Mouse (Mus musculus): ENCODE results near the gene Relch. TPM values are rescaled to one million over a fixed set of nuclear protein-coding genes. Genes with fewer than 3 reads are reported as not detected.
"Not testable (repeated sequence)": the region's sequence is repeated elsewhere in the genome, so short reads cannot be mapped to it uniquely, and the experiment has no call there.

Relch gene
- polyA plus RNA-seq, 1 experiment from 2014 or later, result 22.2 TPM

DNA sequence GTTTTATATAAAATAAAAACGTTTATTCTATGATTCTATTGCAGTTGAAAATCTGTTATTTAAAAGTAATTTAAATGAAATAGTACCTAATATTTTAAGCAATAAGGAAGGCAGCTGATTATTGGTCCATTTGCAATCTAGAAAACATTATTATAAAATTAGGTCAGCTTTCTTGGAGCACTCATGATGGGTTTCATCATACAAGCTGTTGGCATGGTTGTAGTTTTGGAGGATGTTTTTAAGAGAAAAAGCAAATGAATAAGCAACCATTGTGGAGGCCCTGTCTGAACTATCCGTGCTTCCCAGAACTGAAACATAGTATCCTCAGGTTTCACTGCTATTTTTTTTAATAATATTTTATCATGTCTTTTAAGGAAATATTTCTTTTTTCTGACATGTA lies 31.9 kb downstream of the Relch start:
- no peaks in the 10 kb centered on the region for H3K4me1 ChIP-seq
- no peak for DNase-seq (ENCODE audit: low spot score)
- no peak overlapping the region for H3K27ac ChIP-seq (replicated peaks)
- WGBS, result 88% methylated on average over 2 of the region's 2 CpGs
- no peaks in the 10 kb centered on the region for H3K27me3 ChIP-seq (replicated peaks; ENCODE audit: low read depth, poor library complexity, severe bottlenecking)
- 0 out of 2 replicates have a peak, but pooled peaks cover 4% of the 10 kb centered on the region for H3K36me3 ChIP-seq (replicated peaks)
- no peaks in the 10 kb centered on the region for H3K9me3 ChIP-seq
- no peak overlapping the region for H3K4me3 ChIP-seq

DNA sequence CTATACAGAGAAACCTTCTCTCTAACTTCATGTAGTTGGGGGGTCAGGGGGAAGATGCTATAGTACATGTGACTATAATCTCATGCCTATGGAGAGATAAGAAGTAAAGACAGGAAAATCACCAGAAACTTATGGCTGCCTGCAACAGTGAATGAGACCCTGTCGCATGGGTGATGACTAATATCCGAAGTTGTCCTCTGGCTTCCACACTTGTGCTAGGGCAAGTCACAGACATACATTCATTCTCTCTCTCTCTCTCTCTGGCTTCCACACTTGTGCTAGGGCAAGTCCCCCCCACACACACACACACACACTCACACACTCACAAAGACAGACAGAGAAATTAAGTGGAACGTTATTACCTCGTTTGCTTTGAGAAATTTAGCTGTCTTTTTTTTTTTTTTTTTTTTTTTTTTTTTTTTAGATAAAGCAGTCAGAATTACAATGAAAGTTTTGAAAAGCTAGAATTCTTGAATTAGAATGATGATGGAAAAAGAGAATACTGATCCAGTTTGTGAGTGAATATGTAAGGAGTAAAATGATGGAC lies 37.4 kb downstream of the Relch start:
- Histone ChIP-seq H3K4me1 (no peaks in the 10 kb centered on the region), H3K27me3 (replicated peaks; ENCODE audit: low read depth, poor library complexity, severe bottlenecking) (no peaks in the 10 kb centered on the region), H3K27ac (replicated peaks) (no peak overlapping the region), H3K4me3 (no peak overlapping the region), H3K9me3 (no peaks in the 10 kb centered on the region), H3K36me3 (replicated peaks) (peaks cover 8% of the 10 kb centered on the region)
- no peak for DNase-seq (ENCODE audit: low spot score)
- 92% methylated on average over 4 of the region's 4 CpGs for WGBS

DNA sequence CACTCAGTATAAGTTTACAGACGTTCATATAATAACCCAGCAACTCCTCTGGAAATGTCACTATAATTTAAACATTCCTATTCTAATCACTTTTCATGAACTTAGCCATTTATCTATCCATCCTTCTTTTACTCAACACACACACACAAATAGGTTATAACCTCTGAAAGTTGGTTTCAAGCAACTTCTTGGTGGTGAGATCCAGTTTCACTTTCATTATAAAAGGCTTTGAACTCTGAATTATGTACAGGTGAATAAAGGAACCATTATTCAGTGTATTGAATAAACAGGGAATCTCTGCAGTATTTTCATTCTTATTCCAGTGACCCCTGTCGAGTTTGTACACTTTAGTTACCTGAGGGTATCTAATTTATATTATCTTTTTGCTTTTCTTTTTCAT lies 45.8 kb downstream of the Relch start:
- 84% methylated on average over 2 of the region's 2 CpGs for WGBS
- H3K4me1 ChIP-seq, result no peaks in the 10 kb centered on the region
- DNase-seq (ENCODE audit: low spot score), result no peak
- H3K36me3 ChIP-seq (replicated peaks), result peaks cover 30% of the 10 kb centered on the region
- H3K27ac ChIP-seq (replicated peaks), result no peak overlapping the region
- H3K9me3 ChIP-seq, result no peaks in the 10 kb centered on the region
- H3K4me3 ChIP-seq, result no peak overlapping the region
- no peaks in the 10 kb centered on the region for H3K27me3 ChIP-seq (replicated peaks; ENCODE audit: low read depth, poor library complexity, severe bottlenecking)

DNA sequence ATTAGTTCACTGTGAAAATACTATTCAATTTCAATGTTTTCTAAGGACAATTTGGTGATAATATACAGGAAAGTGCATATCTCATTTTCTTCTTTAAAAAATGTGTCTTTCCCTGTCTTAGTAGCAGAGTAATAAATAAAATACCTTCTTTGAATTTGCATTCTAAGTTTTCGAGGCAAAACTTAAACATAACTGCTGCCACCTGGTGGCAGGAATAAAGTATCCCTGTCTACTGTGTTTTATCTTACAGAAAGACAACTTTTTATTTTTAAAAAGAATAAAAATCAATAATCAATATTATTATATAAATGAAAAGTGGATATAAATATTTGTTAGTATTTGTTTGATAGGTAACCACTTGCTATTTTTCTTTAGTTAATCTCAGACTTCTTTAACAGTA lies 47.6 kb downstream of the Relch start:
- DNase-seq (ENCODE audit: low spot score), result no peak
- peaks cover 39% of the 10 kb centered on the region for H3K36me3 ChIP-seq (replicated peaks)
- WGBS, result 61% methylated on average over 1 of the region's 1 CpGs
- H3K9me3 ChIP-seq, result no peaks in the 10 kb centered on the region
- no peaks in the 10 kb centered on the region for H3K4me1 ChIP-seq
- no peak overlapping the region for H3K4me3 ChIP-seq
- no peaks in the 10 kb centered on the region for H3K27me3 ChIP-seq (replicated peaks; ENCODE audit: low read depth, poor library complexity, severe bottlenecking)
- H3K27ac ChIP-seq (replicated peaks), result no peak overlapping the region

DNA sequence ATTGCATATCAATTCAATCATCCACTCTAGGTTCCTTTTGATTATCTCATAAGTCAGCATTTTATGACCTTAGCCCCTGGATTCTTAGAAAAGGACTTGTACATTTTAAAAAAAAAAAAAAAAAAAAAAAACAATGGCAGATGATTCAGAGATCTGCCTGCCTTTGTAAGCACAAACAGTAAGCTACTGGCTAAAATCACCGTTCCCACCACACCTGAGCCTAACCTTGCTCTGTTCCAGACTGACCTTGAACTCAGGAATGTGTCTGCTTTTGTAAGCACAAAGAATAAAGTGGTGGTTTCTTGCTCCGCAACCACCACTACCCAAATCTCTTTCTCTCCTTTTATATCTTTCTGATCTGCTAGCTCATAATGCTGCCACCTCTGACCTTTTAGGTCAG lies 49.2 kb downstream of the Relch start:
- DNase-seq (ENCODE audit: low spot score), result no peak
- Histone ChIP-seq H3K27me3 (replicated peaks; ENCODE audit: low read depth, poor library complexity, severe bottlenecking) (no peaks in the 10 kb centered on the region), H3K36me3 (replicated peaks) (peaks cover 36% of the 10 kb centered on the region), H3K9me3 (no peaks in the 10 kb centered on the region), H3K4me3 (no peak overlapping the region), H3K27ac (replicated peaks) (no peak overlapping the region), H3K4me1 (no peaks in the 10 kb centered on the region)
- 95% methylated on average over 2 of the region's 2 CpGs for WGBS

DNA sequence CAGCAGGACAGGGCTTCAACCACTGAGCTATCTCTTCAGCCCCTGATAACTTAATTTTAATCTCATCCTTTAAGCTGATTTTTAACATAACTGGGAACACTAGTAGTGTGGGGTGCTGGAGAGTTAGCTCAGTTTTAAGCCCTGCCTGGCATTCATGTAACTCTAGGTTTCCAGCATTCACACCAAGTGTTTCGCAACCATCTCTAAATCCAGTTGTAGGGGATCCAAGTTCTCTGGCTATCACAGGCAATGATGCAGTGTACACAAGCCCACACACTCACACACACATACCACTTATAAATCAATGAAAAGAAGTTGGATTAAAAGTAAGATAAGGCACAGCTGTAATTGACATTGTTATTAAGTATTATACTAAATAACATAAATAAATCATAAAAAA lies 54.7 kb downstream of the Relch start:
- H3K27me3 ChIP-seq (replicated peaks; ENCODE audit: low read depth, poor library complexity, severe bottlenecking), result no peaks in the 10 kb centered on the region

DNA sequence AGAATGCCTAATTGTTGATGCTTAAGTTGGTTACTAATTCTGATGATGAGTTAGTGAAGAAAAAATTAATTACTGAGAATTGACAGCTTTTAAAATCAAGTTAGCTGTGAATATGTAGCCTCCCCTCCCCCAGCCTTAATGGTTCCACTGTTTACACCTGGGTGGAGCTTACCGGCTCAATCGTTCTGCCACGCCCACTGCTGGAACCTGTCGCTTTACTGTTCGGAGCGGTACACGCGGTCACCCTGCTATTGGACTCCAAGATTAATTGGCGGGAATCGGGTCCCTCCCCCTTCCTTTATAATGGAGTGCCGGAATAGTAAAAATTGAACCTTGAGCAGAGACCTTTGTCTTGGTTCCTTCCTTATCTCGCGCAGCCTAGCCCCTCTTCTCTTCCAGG lies 65.6 kb downstream of the Relch start:
- not testable (repeated sequence) for H3K27me3 ChIP-seq (replicated peaks; ENCODE audit: low read depth, poor library complexity, severe bottlenecking); H3K9me3 ChIP-seq; DNase-seq (ENCODE audit: low spot score); H3K4me1 ChIP-seq; H3K4me3 ChIP-seq; H3K27ac ChIP-seq (replicated peaks)
- peaks cover 50% of the 10 kb centered on the region for H3K36me3 ChIP-seq (replicated peaks)
- WGBS, result 95% methylated on average over 13 of the region's 13 CpGs

More for the DNA sequence above, 54.7 kb downstream of the Relch start:
- Histone ChIP-seq H3K27ac (replicated peaks) (no peak overlapping the region), H3K4me1 (no peaks in the 10 kb centered on the region), H3K9me3 (no peaks in the 10 kb centered on the region), H3K36me3 (replicated peaks) (peaks cover 54% of the 10 kb centered on the region), H3K4me3 (no peak overlapping the region)
- DNase-seq (ENCODE audit: low spot score), result no peak
- 93% methylated on average over 1 of the region's 1 CpGs for WGBS

DNA sequence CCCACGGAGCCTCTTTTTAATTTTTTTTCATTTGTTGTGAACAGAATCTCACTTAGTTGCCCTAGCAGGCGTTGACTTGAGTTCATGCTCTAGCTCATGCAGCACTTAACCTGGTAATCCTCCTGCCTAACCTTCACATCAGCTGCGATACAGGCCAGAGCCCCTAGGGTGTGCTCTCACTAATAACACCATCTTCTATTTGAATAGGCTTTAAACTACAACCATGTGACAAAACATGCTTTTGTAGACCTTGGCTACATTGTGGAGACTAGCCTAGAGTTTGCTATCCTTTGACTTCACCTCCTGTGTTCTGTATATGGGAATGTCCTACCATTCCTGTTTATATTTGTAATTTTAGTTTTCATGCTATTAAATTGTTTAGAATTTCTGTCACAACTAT lies 71.7 kb downstream of the Relch start:
- Histone ChIP-seq H3K27ac (replicated peaks) (no peak overlapping the region), H3K9me3 (no peaks in the 10 kb centered on the region), H3K36me3 (replicated peaks) (peaks cover 39% of the 10 kb centered on the region), H3K4me3 (no peak overlapping the region), H3K27me3 (replicated peaks; ENCODE audit: low read depth, poor library complexity, severe bottlenecking) (no peaks in the 10 kb centered on the region), H3K4me1 (no peaks in the 10 kb centered on the region)
- no peak for DNase-seq (ENCODE audit: low spot score)
- WGBS, result 74% methylated on average over 3 of the region's 3 CpGs

DNA sequence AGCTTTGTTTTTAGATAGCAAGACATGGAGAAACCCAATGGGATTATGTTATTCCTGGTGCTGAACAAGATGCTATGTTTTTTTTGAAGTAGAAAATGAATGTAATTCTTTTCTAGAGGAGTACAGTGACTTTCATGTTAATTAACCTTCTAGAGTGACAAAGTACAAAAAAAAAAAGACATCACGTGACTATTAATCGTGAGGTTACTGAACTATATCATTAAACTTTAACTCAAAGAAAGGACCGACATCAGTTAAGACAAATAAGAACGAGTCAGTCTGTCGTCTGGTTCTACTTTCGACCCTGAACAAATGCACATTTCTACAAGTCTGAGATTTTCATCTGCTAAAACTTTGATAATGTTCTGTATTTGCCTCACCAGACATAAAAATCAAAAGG lies 74.7 kb downstream of the Relch start:
- WGBS, result 90% methylated on average over 6 of the region's 6 CpGs
- DNase-seq (ENCODE audit: low spot score), result no peak
- peaks cover 52% of the 10 kb centered on the region for H3K36me3 ChIP-seq (replicated peaks)
- H3K4me1 ChIP-seq, result no peaks in the 10 kb centered on the region
- H3K9me3 ChIP-seq, result no peaks in the 10 kb centered on the region
- no peak overlapping the region for H3K27ac ChIP-seq (replicated peaks)
- H3K4me3 ChIP-seq, result no peak overlapping the region
- H3K27me3 ChIP-seq (replicated peaks; ENCODE audit: low read depth, poor library complexity, severe bottlenecking), result no peaks in the 10 kb centered on the region

DNA sequence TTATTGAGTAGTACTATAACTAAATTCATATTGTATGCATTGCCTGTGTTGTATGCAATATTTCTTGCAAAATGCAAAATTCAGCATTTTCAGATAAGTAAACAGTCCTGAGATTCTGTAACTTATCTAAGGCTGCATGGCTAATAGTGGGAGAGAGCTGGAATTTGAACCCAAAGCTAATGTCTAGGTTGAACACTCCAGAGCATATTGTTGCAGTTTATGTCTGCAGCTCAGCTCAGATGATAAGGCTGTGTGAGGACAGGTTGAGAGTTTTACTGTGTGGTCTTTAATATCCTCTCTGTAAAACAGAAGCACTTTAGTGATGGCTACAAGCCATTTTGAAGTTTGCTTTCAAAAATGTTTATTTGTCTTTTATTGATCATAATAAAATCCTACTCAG lies 75.8 kb downstream of the Relch start:
- H3K4me1 ChIP-seq, result no peaks in the 10 kb centered on the region
- DNase-seq (ENCODE audit: low spot score), result no peak
- H3K36me3 ChIP-seq (replicated peaks), result peaks cover 60% of the 10 kb centered on the region
- no peak overlapping the region for H3K4me3 ChIP-seq
- no peak overlapping the region for H3K27ac ChIP-seq (replicated peaks)
- H3K27me3 ChIP-seq (replicated peaks; ENCODE audit: low read depth, poor library complexity, severe bottlenecking), result no peaks in the 10 kb centered on the region
- H3K9me3 ChIP-seq, result no peaks in the 10 kb centered on the region

DNA sequence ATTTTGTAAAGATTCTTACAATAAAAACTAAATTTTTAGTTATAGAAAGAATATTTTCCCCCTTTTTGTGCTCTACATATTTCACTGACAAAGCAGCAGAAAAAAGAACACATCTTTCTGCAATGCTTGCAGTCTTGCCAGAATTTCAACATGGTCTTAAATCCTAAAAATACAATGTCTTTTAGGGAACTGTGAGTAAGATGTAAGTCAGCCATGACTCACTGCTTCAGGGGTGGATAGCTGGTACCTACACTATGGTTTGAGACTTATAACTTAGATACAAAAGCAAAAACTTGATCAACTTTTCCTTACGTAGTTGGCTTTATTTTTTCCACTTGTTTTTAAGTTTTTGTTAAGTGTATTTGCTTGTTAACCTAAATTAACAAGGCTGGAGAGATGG lies 78.8 kb downstream of the Relch start:
- Histone ChIP-seq H3K9me3 (no peaks in the 10 kb centered on the region), H3K36me3 (replicated peaks) (peaks cover 63% of the 10 kb centered on the region)
- 96% methylated on average over 1 of the region's 1 CpGs for WGBS

DNA sequence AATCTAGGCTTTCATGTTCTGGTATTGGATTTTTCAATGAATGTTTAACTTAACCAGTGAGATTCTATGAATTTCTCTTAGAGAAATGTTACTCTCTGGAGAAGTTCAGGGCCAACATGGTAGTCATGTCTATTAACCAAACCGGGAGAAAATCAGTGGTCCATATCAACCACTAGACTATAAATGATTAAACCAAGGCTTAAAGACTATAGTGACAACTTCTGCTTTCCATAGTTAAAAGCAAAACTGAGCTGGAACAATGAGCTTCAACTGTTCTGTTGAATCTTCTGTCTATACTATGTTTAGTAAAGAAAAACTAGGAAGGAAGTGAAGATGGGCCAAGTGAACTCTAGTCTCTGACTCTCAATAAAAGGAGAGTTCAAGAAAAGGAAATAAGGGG lies 82.8 kb downstream of the Relch start:
- 88% methylated on average over 1 of the region's 1 CpGs for WGBS
- peaks cover 58% of the 10 kb centered on the region for H3K36me3 ChIP-seq (replicated peaks)
- H3K27ac ChIP-seq (replicated peaks), result no peak overlapping the region
- DNase-seq (ENCODE audit: low spot score), result no peak
- no peak overlapping the region for H3K4me3 ChIP-seq
- no peaks in the 10 kb centered on the region for H3K27me3 ChIP-seq (replicated peaks; ENCODE audit: low read depth, poor library complexity, severe bottlenecking)
- H3K4me1 ChIP-seq, result no peaks in the 10 kb centered on the region
- H3K9me3 ChIP-seq, result no peaks in the 10 kb centered on the region

More for the DNA sequence above, 78.8 kb downstream of the Relch start:
- no peaks in the 10 kb centered on the region for H3K4me1 ChIP-seq
- DNase-seq (ENCODE audit: low spot score), result no peak
- no peaks in the 10 kb centered on the region for H3K27me3 ChIP-seq (replicated peaks; ENCODE audit: low read depth, poor library complexity, severe bottlenecking)
- no peak overlapping the region for H3K4me3 ChIP-seq
- H3K27ac ChIP-seq (replicated peaks), result no peak overlapping the region

DNA sequence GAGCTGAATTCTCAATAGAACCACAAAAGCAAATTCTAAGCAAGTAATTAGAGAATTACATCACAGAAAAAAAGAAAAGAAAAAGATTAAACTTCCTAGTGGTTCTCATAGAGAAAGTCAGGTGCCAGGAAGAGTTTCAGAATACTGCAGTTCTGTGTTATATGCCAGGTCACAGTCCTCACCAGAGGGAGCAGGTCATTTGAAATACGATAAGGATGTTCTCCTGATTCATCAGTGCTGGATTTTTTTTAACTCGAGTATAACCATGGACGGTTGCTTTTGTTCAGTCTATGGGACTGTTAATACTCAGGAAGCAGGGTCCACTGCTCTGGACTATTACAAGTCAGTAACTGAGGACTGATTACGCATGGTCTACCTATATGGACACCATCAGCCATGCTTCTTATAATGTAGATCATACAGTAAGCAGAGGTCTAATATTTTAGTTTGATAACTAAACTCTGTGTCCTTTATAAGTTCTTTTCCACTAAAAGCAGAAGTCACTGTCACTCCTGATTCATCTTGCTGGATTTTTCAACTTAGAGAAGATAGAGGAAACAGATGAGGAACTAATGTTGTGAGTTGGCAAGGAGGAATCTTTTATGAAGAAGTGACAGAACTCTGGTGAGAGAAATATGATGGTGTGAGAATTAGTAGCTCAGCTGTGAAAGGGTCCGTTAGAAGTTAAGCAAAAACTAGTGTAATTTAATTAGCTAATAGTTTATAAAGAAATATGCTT lies 83.4 kb downstream of the Relch start:
- Histone ChIP-seq H3K27me3 (replicated peaks; ENCODE audit: low read depth, poor library complexity, severe bottlenecking) (no peaks in the 10 kb centered on the region), H3K4me3 (no peak overlapping the region), H3K36me3 (replicated peaks) (peaks cover 54% of the 10 kb centered on the region), H3K4me1 (no peaks in the 10 kb centered on the region), H3K9me3 (no peaks in the 10 kb centered on the region), H3K27ac (replicated peaks) (no peak overlapping the region)
- WGBS, result 91% methylated on average over 5 of the region's 5 CpGs
- DNase-seq (ENCODE audit: low spot score), result no peak
